In genomic region chr6:5297321-5298091, GRCm38 (mm10) we compare ENCODE assay signal across 8 mouse cellular contexts. TPM values are rescaled to one million over a fixed set of nuclear protein-coding genes. Genes with fewer than 3 reads are reported as not detected.
DNase-seq lines count a peak whose midpoint lies in the region; ATAC-seq lines count a peak whose summit lies in the region.

No protein-coding gene starts in this region.

- H3K4me1 ChIP-seq in embryonic facial prominence, embryonic 13.5 days: peaks cover 5% of the 10 kb centered on the region; the same call in 1 of the 2 replicates
- peaks cover 14% of the 10 kb centered on the region for H3K4me1 ChIP-seq in heart, embryonic 13.5 days
- H3K4me1 ChIP-seq in kidney, embryonic 16.5 days (ENCODE audit: insufficient read depth, low read length): peaks cover 2% of the 10 kb centered on the region; the same call in 1 of the 2 replicates

- 2% methylated on average over 23 of the region's 25 CpGs for WGBS in embryonic facial prominence, embryonic 13.5 days
- 6% methylated on average over 23 of the region's 25 CpGs for WGBS in heart, embryonic 13.5 days
- 4% methylated on average over 24 of the region's 25 CpGs for WGBS in kidney, embryonic 16.5 days

- H3K4me2 ChIP-seq in embryonic facial prominence, embryonic 13.5 days: peak overlapping the region; percentile 77
- peak overlapping the region; percentile 68 for H3K4me2 ChIP-seq in heart, embryonic 13.5 days
- H3K4me2 ChIP-seq in kidney, embryonic 16.5 days (replicated peaks; ENCODE audit: low read depth, low read length): peak overlapping the region; percentile 76

- peak overlapping the region; percentile 78 for H3K27ac ChIP-seq in embryonic facial prominence, embryonic 13.5 days
- H3K27ac ChIP-seq in heart, embryonic 13.5 days (replicated peaks): peak overlapping the region; percentile 89
- H3K27ac ChIP-seq in kidney, embryonic 16.5 days (ENCODE audit: low read length): peak overlapping the region; percentile 89

- DNase-seq in B cell, adult 2 months: peak; percentile 65 to 67
- DNase-seq in R1 (ENCODE audit: low read depth, low spot score): peak; percentile 70
- DNase-seq in lung, postnatal 25 days (ENCODE audit: low spot score): peak; percentile 79
- peak; percentile 31 for DNase-seq in ovary, postnatal 36 days (ENCODE audit: low spot score)
- peak; percentile 29 to 67 for DNase-seq in urinary bladder, postnatal 4 days (ENCODE audit: low spot score in 2 of 2)

- H3K36me3 ChIP-seq in embryonic facial prominence, embryonic 13.5 days: no peaks in the 10 kb centered on the region
- H3K36me3 ChIP-seq in heart, embryonic 13.5 days: peaks cover 10% of the 10 kb centered on the region; the same call in 1 of the 2 replicates
- no peaks in the 10 kb centered on the region for H3K36me3 ChIP-seq in kidney, embryonic 16.5 days (ENCODE audit: insufficient read depth, low read length)

- peak overlapping the region; percentile 66 for H3K4me3 ChIP-seq in embryonic facial prominence, embryonic 13.5 days
- peak overlapping the region; percentile 79 for H3K4me3 ChIP-seq in heart, embryonic 13.5 days
- peak overlapping the region; percentile 76 for H3K4me3 ChIP-seq in kidney, embryonic 16.5 days (ENCODE audit: low read length)

- peak overlapping the region; percentile 77 for H3K9ac ChIP-seq in embryonic facial prominence, embryonic 13.5 days
- peak overlapping the region; percentile 90 for H3K9ac ChIP-seq in heart, embryonic 13.5 days
- peak overlapping the region; percentile 85 for H3K9ac ChIP-seq in kidney, embryonic 16.5 days (replicated peaks; ENCODE audit: low read length)

- peak; percentile 69 for ATAC-seq in embryonic facial prominence, embryonic 13.5 days (ENCODE audit: insufficient number of reproducible peaks, insufficient read depth, low FRiP score, low TSS enrichment, low read depth)
- peak; percentile 52; the same call in 1 of the 2 replicates for ATAC-seq in heart, embryonic 13.5 days (ENCODE audit: extremely low read depth, insufficient number of reproducible peaks, low FRiP score, low TSS enrichment)
- ATAC-seq in kidney, embryonic 16.5 days (ENCODE audit: low FRiP score, low TSS enrichment): peak; percentile 83

- H3K27me3 ChIP-seq in embryonic facial prominence, embryonic 13.5 days: no peaks in the 10 kb centered on the region
- no peaks in the 10 kb centered on the region for H3K27me3 ChIP-seq in heart, embryonic 13.5 days (replicated peaks)
- 0 out of 2 replicates have a peak, but pooled peaks cover 3% of the 10 kb centered on the region for H3K27me3 ChIP-seq in kidney, embryonic 16.5 days (ENCODE audit: insufficient read depth, low read length)

- no peaks in the 10 kb centered on the region for H3K9me3 ChIP-seq in embryonic facial prominence, embryonic 13.5 days
- H3K9me3 ChIP-seq in heart, embryonic 13.5 days: no peaks in the 10 kb centered on the region
- H3K9me3 ChIP-seq in kidney, embryonic 16.5 days (ENCODE audit: low read length): no peaks in the 10 kb centered on the region

RNA-seq across cellular contexts. Expression of gene Pon2, which starts 0.7 kb away (rescaled TPM):
- polyA plus RNA-seq in embryonic facial prominence, embryonic 13.5 days (2015; fragmentation: Nextera tagmentation; extraction: Ambion mirVana): 26.9 and 27.5 TPM in 2 replicates
- 37.2 and 41.4 TPM in 2 replicates for polyA plus RNA-seq in heart, embryonic 13.5 days (2015; fragmentation: Nextera tagmentation; extraction: Ambion mirVana)
- polyA plus RNA-seq in kidney, embryonic 16.5 days (2015; fragmentation: Nextera tagmentation; extraction: Ambion mirVana): 37.5 and 38.6 TPM in 2 replicates

RNA-seq across cellular contexts. Expression of gene Pon3, which starts 41.4 kb away (rescaled TPM):
- 7.1 and 7.9 TPM in 2 replicates for polyA plus RNA-seq in embryonic facial prominence, embryonic 13.5 days (2015; fragmentation: Nextera tagmentation; extraction: Ambion mirVana)
- 36.5 and 41.3 TPM in 2 replicates for polyA plus RNA-seq in heart, embryonic 13.5 days (2015; fragmentation: Nextera tagmentation; extraction: Ambion mirVana)
- polyA plus RNA-seq in kidney, embryonic 16.5 days (2015; fragmentation: Nextera tagmentation; extraction: Ambion mirVana): 12.8 and 14.3 TPM in 2 replicates

Comparison
In these comparisons a context has a peak if more than half of its experiments do, and no peak if none do; other contexts are left out.
1. Peak in every context shown above with its lines: DNase-seq, ATAC-seq, H3K4me3 ChIP-seq and H3K27ac ChIP-seq.